Mouse (Mus musculus) cerebellum, adult 11 months (tissue): Measurements from ENCODE around the gene H6pd.
"Not testable (repeated sequence)": the region's sequence is repeated elsewhere in the genome, so short reads cannot be mapped to it uniquely, and the experiment has no call there.

Experiments used
- DNase-seq: peaks from one replicate; pipeline ENCODE4 v3.0.0; 2022

H6pd gene

GRCm38 (mm10) chr4:150008853-150009586 lies at the start of gene H6pd:
TSS of gene H6pd (minus strand) at chr4:150009023.
- DNase-seq = peak; percentile 87

GRCm38 (mm10) chr4:150057722-150058121 lies 48.9 kb upstream of the H6pd start:
- DNase-seq = no peak

- DNase-seq = no peak
Observed at GRCm38 (mm10) chr4:150056171-150056570, 47.3 kb upstream of the H6pd start.

- DNase-seq = no peak
Observed at GRCm38 (mm10) chr4:150052380-150052779, 43.6 kb upstream of the H6pd start.

GRCm38 (mm10) chr4:150051514-150051913 lies 42.7 kb upstream of the H6pd start:
- no peak for DNase-seq

- DNase-seq = no peak
Observed at GRCm38 (mm10) chr4:150049564-150050226, 40.9 kb upstream of the H6pd start.

GRCm38 (mm10) chr4:150049157-150049513 lies 40.3 kb upstream of the H6pd start:
- no peak for DNase-seq

GRCm38 (mm10) chr4:150048478-150049156 lies 39.8 kb upstream of the H6pd start:
- no peak for DNase-seq

- DNase-seq = peak; percentile 13
Observed at GRCm38 (mm10) chr4:150048038-150048437, 39.2 kb upstream of the H6pd start.

- no peak for DNase-seq
Observed at GRCm38 (mm10) chr4:150043591-150043990, 34.8 kb upstream of the H6pd start.

- DNase-seq = no peak
Observed at GRCm38 (mm10) chr4:150041346-150042110, 32.7 kb upstream of the H6pd start.

GRCm38 (mm10) chr4:150040856-150041255 lies 32.0 kb upstream of the H6pd start:
- DNase-seq = not testable (repeated sequence)

- no peak for DNase-seq
Observed at GRCm38 (mm10) chr4:150040003-150040581, 31.3 kb upstream of the H6pd start.

GRCm38 (mm10) chr4:150038533-150038932 lies 29.7 kb upstream of the H6pd start:
- no peak for DNase-seq

- DNase-seq = no peak
Observed at GRCm38 (mm10) chr4:150036094-150036493, 27.3 kb upstream of the H6pd start.

- DNase-seq = peak; percentile 86
Observed at GRCm38 (mm10) chr4:150035280-150035679, 26.5 kb upstream of the H6pd start.

- peak; percentile 30 for DNase-seq
Observed at GRCm38 (mm10) chr4:150033261-150033671, 24.4 kb upstream of the H6pd start.

GRCm38 (mm10) chr4:150031234-150031890 lies 22.5 kb upstream of the H6pd start:
- peak; percentile 74 for DNase-seq

- peak; percentile 54 for DNase-seq
Observed at GRCm38 (mm10) chr4:150030449-150031233, 21.8 kb upstream of the H6pd start.

GRCm38 (mm10) chr4:150029885-150030284 lies 21.1 kb upstream of the H6pd start:
- DNase-seq = no peak

- DNase-seq = no peak
Observed at GRCm38 (mm10) chr4:150023518-150023917, 14.7 kb upstream of the H6pd start.
